Mouse (Mus musculus) small intestine, adult 2 months (tissue): ENCODE data around the gene Calcoco1. TPM values are rescaled to one million over a fixed set of nuclear protein-coding genes. Genes with fewer than 3 reads are reported as not detected.
A peak's percentile ranks its signal among the peaks of the same experiment; 100 is the strongest.

Experiments
- H3K27ac ChIP-seq: fragments of 200-500 bp; 2 replicates; pipeline ENCODE4 v1.5.1; 2012; ENCODE audit warnings: low read depth, low read length, control low read depth, inconsistent platforms; ENCODE audit not compliant: insufficient read depth
- H3K27me3 ChIP-seq: fragments of 200-500 bp; 2 replicates; pipeline ENCODE4 v1.6.1; 2012; ENCODE audit warnings: mild to moderate bottlenecking, moderate library complexity, low read length, inconsistent platforms; ENCODE audit not compliant: control insufficient read depth, insufficient read depth
- H3K36me3 ChIP-seq: fragments of 200-500 bp; 2 replicates; pipeline ENCODE4 v1.6.1; 2012; ENCODE audit warnings: mild to moderate bottlenecking, low read length, control low read depth, inconsistent platforms; ENCODE audit not compliant: control insufficient read depth, insufficient read depth
- H3K4me1 ChIP-seq: fragments of 200-500 bp; 2 replicates; pipeline ENCODE4 v1.6.1; 2012; ENCODE audit warnings: low read length, inconsistent platforms, mixed read lengths; ENCODE audit not compliant: control insufficient read depth, insufficient read depth, insufficient read length
- H3K4me3 ChIP-seq: fragments of 200-500 bp; 2 replicates; pipeline ENCODE4 v1.5.1; 2012; ENCODE audit warnings: low read depth, mild to moderate bottlenecking, control low read depth, inconsistent platforms, low read length, moderate library complexity
- CTCF ChIP-seq: fragments of 200-500 bp; IDR thresholded peaks from 2 replicates; pipeline ENCODE4 v1.5.1; 2012; ENCODE audit warnings: low read depth, mild to moderate bottlenecking, control low read depth, inconsistent platforms, low read length, moderate library complexity, mixed read lengths; ENCODE audit not compliant: insufficient replicate concordance, insufficient read length; ENCODE audit errors: extremely low read depth
- POLR2A ChIP-seq: fragments of 200-500 bp; IDR thresholded peaks from 2 replicates; pipeline ENCODE4 v1.6.1; 2012; ENCODE audit warnings: low read depth, mild to moderate bottlenecking, control low read depth, inconsistent platforms, low read length, moderate library complexity
- WGBS: fragments of 180-500 bp; shearing (Covaris S2); methylation state at CpG from one replicate; pipeline ENCODE4 v1.1.7; 2018; 5-methylcytosine and 5-hydroxymethylcytosine counted together
- polyA plus RNA-seq: library from polyadenylated mRNA; depleted of rRNA; stranded (reverse); fragments of >200 nt; gene quantifications from 2 replicates; pipeline ENCODE4 v1.2.3, GENCODE M21; 2012

Gene Calcoco1
- polyA plus RNA-seq, 1 experiment: 15.6 TPM

GRCm38 (mm10) chr15:102752164-102752563 is 30.2 kb upstream of the Calcoco1 start:
- peaks cover 9% of the 10 kb centered on the region for H3K27me3 ChIP-seq
- H3K36me3 ChIP-seq: no peaks in the 10 kb centered on the region
- no peak overlapping the region for H3K4me3 ChIP-seq
- H3K4me1 ChIP-seq: no peaks in the 10 kb centered on the region
- H3K27ac ChIP-seq: no peak overlapping the region
- WGBS: 74% methylated on average over 1 of the region's 1 CpGs
- no peak for TF ChIP-seq CTCF

- Histone ChIP-seq H3K4me3 (no peak overlapping the region), H3K27ac (no peak overlapping the region), H3K4me1 (no peaks in the 10 kb centered on the region), H3K36me3 (no peaks in the 10 kb centered on the region), H3K27me3 (peaks cover 20% of the 10 kb centered on the region)
- 59% methylated on average over 5 of the region's 5 CpGs for WGBS
- TF ChIP-seq POLR2A (no peak), CTCF (no peak)
Observed at GRCm38 (mm10) chr15:102750241-102750640, 28.3 kb upstream of the Calcoco1 start.

- no peak for TF ChIP-seq CTCF
- no peak for TF ChIP-seq POLR2A
- no peaks in the 10 kb centered on the region for H3K36me3 ChIP-seq
- no peaks in the 10 kb centered on the region for H3K4me1 ChIP-seq
- no peak overlapping the region for H3K27ac ChIP-seq
- WGBS: 91% methylated on average over 1 of the region's 1 CpGs
- peaks cover 30% of the 10 kb centered on the region for H3K27me3 ChIP-seq
- H3K4me3 ChIP-seq: no peak overlapping the region
Observed at GRCm38 (mm10) chr15:102749103-102749502, 27.1 kb upstream of the Calcoco1 start.

GRCm38 (mm10) chr15:102747853-102748252 is 25.9 kb upstream of the Calcoco1 start:
- peaks cover 42% of the 10 kb centered on the region for H3K27me3 ChIP-seq
- H3K27ac ChIP-seq: no peak overlapping the region
- H3K4me1 ChIP-seq: no peaks in the 10 kb centered on the region
- WGBS: 49% methylated on average over 8 of the region's 8 CpGs
- no peak overlapping the region for H3K4me3 ChIP-seq
- no peaks in the 10 kb centered on the region for H3K36me3 ChIP-seq
- TF ChIP-seq CTCF (no peak), POLR2A (no peak)

GRCm38 (mm10) chr15:102747286-102747640 is 25.3 kb upstream of the Calcoco1 start:
- 4% methylated on average over 20 of the region's 20 CpGs for WGBS
- peak overlapping the region; percentile 45 for H3K4me3 ChIP-seq
- H3K4me1 ChIP-seq: no peaks in the 10 kb centered on the region
- H3K27me3 ChIP-seq: peaks cover 42% of the 10 kb centered on the region
- TF ChIP-seq CTCF (no peak), POLR2A (no peak)
- H3K27ac ChIP-seq: no peak overlapping the region
- H3K36me3 ChIP-seq: no peaks in the 10 kb centered on the region

- H3K4me1 ChIP-seq: no peaks in the 10 kb centered on the region
- H3K36me3 ChIP-seq: no peaks in the 10 kb centered on the region
- 1% methylated on average over 75 of the region's 75 CpGs for WGBS
- peaks cover 42% of the 10 kb centered on the region for H3K27me3 ChIP-seq
- no peak for TF ChIP-seq POLR2A
- TF ChIP-seq CTCF: no peak
- no peak overlapping the region for H3K27ac ChIP-seq
- peak overlapping the region; percentile 45 for H3K4me3 ChIP-seq
Observed at GRCm38 (mm10) chr15:102746488-102747285, 24.7 kb upstream of the Calcoco1 start.

- 17% methylated on average over 11 of the region's 11 CpGs for WGBS
- no peaks in the 10 kb centered on the region for H3K4me1 ChIP-seq
- H3K4me3 ChIP-seq: peak overlapping the region; percentile 45
Observed at GRCm38 (mm10) chr15:102746126-102746487, 24.1 kb upstream of the Calcoco1 start.

GRCm38 (mm10) chr15:102745387-102745786 is 23.4 kb upstream of the Calcoco1 start:
- Histone ChIP-seq H3K4me3 (no peak overlapping the region), H3K27me3 (peaks cover 39% of the 10 kb centered on the region), H3K27ac (no peak overlapping the region), H3K36me3 (no peaks in the 10 kb centered on the region), H3K4me1 (no peaks in the 10 kb centered on the region)
- TF ChIP-seq CTCF (no peak), POLR2A (no peak)
- WGBS: 40% methylated on average over 5 of the region's 5 CpGs

More at GRCm38 (mm10) chr15:102746126-102746487, 24.1 kb upstream of the Calcoco1 start:
- TF ChIP-seq CTCF: no peak
- TF ChIP-seq POLR2A: no peak
- Histone ChIP-seq H3K27me3 (peaks cover 42% of the 10 kb centered on the region), H3K27ac (no peak overlapping the region), H3K36me3 (no peaks in the 10 kb centered on the region)
